Mouse (Mus musculus): ENCODE data around the gene Enthd1. TPM values are rescaled to one million over a fixed set of nuclear protein-coding genes. Genes with fewer than 3 reads are reported as not detected.

The Enthd1 gene
- polyA plus RNA-seq, 2 experiments = not detected

- H3K27me3 ChIP-seq (ENCODE audit: control insufficient read depth, insufficient read depth, low read length) = no peaks in the 10 kb centered on the region
- ATAC-seq (ENCODE audit: insufficient read depth) = no peak
- H3K9ac ChIP-seq (replicated peaks) = no peak overlapping the region
- H3K4me1 ChIP-seq (replicated peaks; ENCODE audit: control insufficient read depth in 2 of 2, insufficient read depth in 2 of 2, low read length in 1 of 2) = peaks cover 0 to 2% of the 10 kb centered on the region in 2 experiments; a peak in 1 of 4 replicates
- DNase-seq (ENCODE audit: low read depth in 3 of 3, low spot score in 3 of 3) = no peak
- no peak overlapping the region for H3K27ac ChIP-seq
- 43% methylated on average over 3 of the region's 3 CpGs for WGBS (ENCODE audit: insufficient replicate concordance)
- H3K4me2 ChIP-seq (ENCODE audit: low read depth) = no peak overlapping the region
- H3K4me3 ChIP-seq (ENCODE audit: insufficient read depth in 1 of 2, low read depth in 2 of 2, low read length in 2 of 2) = no peak overlapping the region
- no peaks in the 10 kb centered on the region for H3K36me3 ChIP-seq (replicated peaks; ENCODE audit: control insufficient read depth, insufficient read depth, low read depth)
- H3K9me3 ChIP-seq (ENCODE audit: control insufficient read depth, low read length) = no peaks in the 10 kb centered on the region
- TF ChIP-seq EP300 (IDR thresholded peaks at IDR 0.05; ENCODE audit: low read depth) = no peak
- no peak for TF ChIP-seq CTCF (IDR thresholded peaks at IDR 0.05; ENCODE audit: low read depth)
Observed at GRCm38 (mm10) chr15:80457984-80458383, 107.0 kb downstream of the Enthd1 start.

- H3K27me3 ChIP-seq (ENCODE audit: control insufficient read depth, insufficient read depth, low read length) = no peaks in the 10 kb centered on the region
- no peak overlapping the region for H3K9ac ChIP-seq (replicated peaks)
- no peak overlapping the region for H3K4me3 ChIP-seq (ENCODE audit: insufficient read depth in 1 of 2, low read depth in 2 of 2, low read length in 2 of 2)
- no peaks in the 10 kb centered on the region for H3K36me3 ChIP-seq (replicated peaks; ENCODE audit: control insufficient read depth, insufficient read depth, low read depth)
- H3K27ac ChIP-seq = no peak overlapping the region
- no peak overlapping the region for H3K4me2 ChIP-seq (ENCODE audit: low read depth)
- H3K9me3 ChIP-seq (ENCODE audit: control insufficient read depth, low read length) = no peaks in the 10 kb centered on the region
- TF ChIP-seq CTCF (IDR thresholded peaks at IDR 0.05; ENCODE audit: low read depth) = no peak
- WGBS (ENCODE audit: insufficient replicate concordance) = 77% methylated on average over 6 of the region's 6 CpGs
- no peaks in the 10 kb centered on the region for H3K4me1 ChIP-seq (replicated peaks; ENCODE audit: control insufficient read depth in 2 of 2, insufficient read depth in 2 of 2, low read length in 1 of 2)
- DNase-seq (ENCODE audit: low read depth in 3 of 3, low spot score in 3 of 3) = no peak
- no peak for ATAC-seq (ENCODE audit: insufficient read depth)
Observed at GRCm38 (mm10) chr15:80454486-80454885, 110.5 kb downstream of the Enthd1 start.

GRCm38 (mm10) chr15:80452425-80452824, 112.5 kb downstream of the Enthd1 start:
- Histone ChIP-seq H3K27ac (no peak overlapping the region), H3K4me3 (ENCODE audit: insufficient read depth in 1 of 2, low read depth in 2 of 2, low read length in 2 of 2) (no peak overlapping the region), H3K27me3 (ENCODE audit: control insufficient read depth, insufficient read depth, low read length) (no peaks in the 10 kb centered on the region), H3K9ac (replicated peaks) (no peak overlapping the region), H3K9me3 (ENCODE audit: control insufficient read depth, low read length) (no peaks in the 10 kb centered on the region), H3K36me3 (replicated peaks; ENCODE audit: control insufficient read depth, insufficient read depth, low read depth) (no peaks in the 10 kb centered on the region), H3K4me1 (replicated peaks; ENCODE audit: control insufficient read depth in 2 of 2, insufficient read depth in 2 of 2, low read length in 1 of 2) (no peaks in the 10 kb centered on the region), H3K4me2 (ENCODE audit: low read depth) (no peak overlapping the region)
- DNase-seq (ENCODE audit: low read depth in 3 of 3, low spot score in 3 of 3) (no peak), ATAC-seq (ENCODE audit: insufficient read depth) (no peak)
- TF ChIP-seq EP300 (IDR thresholded peaks at IDR 0.05; ENCODE audit: low read depth) (no peak), CTCF (IDR thresholded peaks at IDR 0.05; ENCODE audit: low read depth) (no peak)
- 34% methylated on average over 16 of the region's 16 CpGs for WGBS (ENCODE audit: insufficient replicate concordance)

DNA sequence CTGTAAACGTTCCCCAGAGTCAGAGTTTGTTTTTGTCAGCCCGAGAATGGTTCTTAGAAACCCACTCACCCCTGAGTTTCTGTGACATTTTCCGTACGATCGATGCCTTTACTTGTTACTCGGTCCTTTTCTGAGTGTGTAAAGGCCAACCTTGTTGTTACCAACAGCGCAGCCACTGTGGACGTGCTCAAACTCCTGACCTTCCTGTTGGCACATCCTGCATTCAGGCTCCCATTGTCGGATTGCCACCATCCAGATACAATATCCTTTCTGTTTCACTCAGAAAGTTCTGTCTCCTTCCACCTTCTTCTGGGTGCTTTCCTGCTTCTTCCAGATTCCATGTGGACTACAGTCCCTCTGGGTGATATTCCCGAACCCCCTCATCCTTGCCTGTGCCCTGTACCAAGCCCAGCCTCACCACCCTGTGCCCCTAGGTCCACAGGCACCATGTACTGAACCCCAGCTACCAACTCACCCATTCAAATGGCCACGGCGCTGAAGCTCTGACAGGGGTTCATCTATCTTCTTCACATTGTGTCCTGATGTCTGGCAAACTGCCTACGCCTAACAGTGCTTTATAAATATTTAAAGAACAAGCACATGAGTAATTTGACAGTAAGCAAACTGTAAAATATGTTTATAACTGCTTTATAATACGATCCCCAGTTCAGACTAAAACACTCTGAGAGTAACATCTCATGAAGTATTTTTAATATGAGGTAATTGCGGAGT, 118.8 kb downstream of the Enthd1 start:
- Histone ChIP-seq H3K9ac (replicated peaks) (no peak overlapping the region), H3K4me3 (ENCODE audit: insufficient read depth in 1 of 2, low read depth in 2 of 2, low read length in 2 of 2) (no peak overlapping the region), H3K27ac (no peak overlapping the region), H3K4me1 (replicated peaks; ENCODE audit: control insufficient read depth in 2 of 2, insufficient read depth in 2 of 2, low read length in 1 of 2) (no peaks in the 10 kb centered on the region), H3K36me3 (replicated peaks; ENCODE audit: control insufficient read depth, insufficient read depth, low read depth) (no peaks in the 10 kb centered on the region), H3K9me3 (ENCODE audit: control insufficient read depth, low read length) (no peaks in the 10 kb centered on the region), H3K4me2 (ENCODE audit: low read depth) (no peak overlapping the region), H3K27me3 (ENCODE audit: control insufficient read depth, insufficient read depth, low read length) (no peaks in the 10 kb centered on the region)
- DNase-seq (ENCODE audit: low read depth in 3 of 3, low spot score in 3 of 3) = no peak
- TF ChIP-seq CTCF (IDR thresholded peaks at IDR 0.05; ENCODE audit: low read depth) (no peak), EP300 (IDR thresholded peaks at IDR 0.05; ENCODE audit: low read depth) (no peak)
- no peak for ATAC-seq (ENCODE audit: insufficient read depth)
- WGBS (ENCODE audit: insufficient replicate concordance) = 63% methylated on average over 15 of the region's 15 CpGs

DNA sequence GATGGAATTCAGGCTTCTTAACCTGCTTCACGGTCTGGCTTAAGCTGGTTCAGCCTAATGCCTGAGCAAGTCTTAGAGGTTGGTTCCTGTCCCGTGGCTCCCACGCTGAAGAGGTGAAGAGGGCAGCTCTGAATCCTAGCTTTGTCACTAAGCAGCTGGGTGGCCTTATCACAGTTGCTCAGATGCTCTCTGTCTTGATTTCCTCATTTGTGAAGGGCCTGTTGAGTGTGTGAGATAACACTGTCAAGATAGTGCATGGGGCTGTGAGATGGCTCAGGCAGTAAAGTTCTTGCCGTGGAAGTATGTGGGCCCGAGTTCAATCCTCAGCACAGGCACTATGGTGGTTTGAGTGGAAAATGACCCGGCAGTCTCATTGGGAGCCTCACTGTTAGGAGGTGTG, 124.8 kb downstream of the Enthd1 start:
- Histone ChIP-seq H3K9ac (replicated peaks) (no peak overlapping the region), H3K4me2 (ENCODE audit: low read depth) (no peak overlapping the region), H3K27ac (no peak overlapping the region), H3K4me3 (ENCODE audit: insufficient read depth in 1 of 2, low read depth in 2 of 2, low read length in 2 of 2) (no peak overlapping the region), H3K4me1 (replicated peaks; ENCODE audit: control insufficient read depth in 2 of 2, insufficient read depth in 2 of 2, low read length in 1 of 2) (no peaks in the 10 kb centered on the region), H3K27me3 (ENCODE audit: control insufficient read depth, insufficient read depth, low read length) (no peaks in the 10 kb centered on the region), H3K36me3 (replicated peaks; ENCODE audit: control insufficient read depth, insufficient read depth, low read depth) (no peaks in the 10 kb centered on the region), H3K9me3 (ENCODE audit: control insufficient read depth, low read length) (no peaks in the 10 kb centered on the region)
- no peak for ATAC-seq (ENCODE audit: insufficient read depth)
- no peak for DNase-seq (ENCODE audit: low read depth in 3 of 3, low spot score in 3 of 3)
- TF ChIP-seq CTCF (IDR thresholded peaks at IDR 0.05; ENCODE audit: low read depth) (no peak), EP300 (IDR thresholded peaks at IDR 0.05; ENCODE audit: low read depth) (no peak)
- 17% methylated on average over 6 of the region's 6 CpGs for WGBS (ENCODE audit: insufficient replicate concordance)

Data from liver, embryonic 14.5 days (tissue).